8 mouse cellular contexts compared by ENCODE assay signal in genomic region chr6:85076179-85076720, GRCm38 (mm10). TPM values are rescaled to one million over a fixed set of nuclear protein-coding genes. Genes with fewer than 3 reads are reported as not detected.
DNase-seq lines count a peak whose midpoint lies in the region; ATAC-seq and TF ChIP-seq lines count a peak whose summit lies in the region.
"Not testable (repeated sequence)": the region's sequence is repeated elsewhere in the genome, so short reads cannot be mapped to it uniquely, and the experiment has no call there.

No protein-coding gene starts in this region.

- not testable (repeated sequence) for H3K27ac ChIP-seq in ES-E14 (ENCODE audit: insufficient read depth, low read depth, low read length, poor library complexity, severe bottlenecking); stomach, postnatal 0 days (replicated peaks)

- in situ Hi-C loops in ES-E14 (cut with MboI; ENCODE audit: low sequenced_read_pairs in 2 of 2, unreplicated experiment in 2 of 2): not testable (repeated sequence)

- not testable (repeated sequence) for TF ChIP-seq EP300 in stomach, postnatal 0 days (optimal IDR thresholded peaks at IDR 0.05)

- H3K9me3 ChIP-seq in E14TG2a.4 (ENCODE audit: low read length); ES-E14 (ENCODE audit: control insufficient read depth, insufficient read depth, low read depth, low read length); stomach, postnatal 0 days (ENCODE audit: control insufficient read depth, low read length): not testable (repeated sequence)

- H3K4me3 ChIP-seq in E14TG2a.4 (replicated peaks; ENCODE audit: low read length) (peak overlapping the region; percentile 29), ES-E14 (ENCODE audit: insufficient read depth in 1 of 2, low read depth in 1 of 2, low read length in 2 of 2, poor library complexity in 1 of 2, severe bottlenecking in 1 of 2) (peak overlapping the region in 1 of 2 experiments; percentile 26; a peak in 1 of 4 replicates)
- not testable (repeated sequence) for H3K4me3 ChIP-seq in stomach, postnatal 0 days (ENCODE audit: low read depth, low read length)

- 88% methylated on average over 29 of the region's 29 CpGs for WGBS in stomach, postnatal 0 days

- peak; percentile 52 for ATAC-seq in erythroblast, adult 5-6 weeks (replicated peaks; ENCODE audit: low FRiP score, poor library complexity, severe bottlenecking)
- not testable (repeated sequence) for ATAC-seq in stomach, postnatal 0 days (ENCODE audit: low FRiP score, low TSS enrichment)

- not testable (repeated sequence) for H3K36me3 ChIP-seq in E14TG2a.4 (ENCODE audit: insufficient read depth, low read length); ES-E14 (ENCODE audit: control insufficient read depth, insufficient read depth, low read length, poor library complexity, severe bottlenecking); stomach, postnatal 0 days (ENCODE audit: control insufficient read depth, insufficient read depth, low read length)

- H3K4me2 ChIP-seq in stomach, postnatal 0 days (replicated peaks; ENCODE audit: low read depth): not testable (repeated sequence)

- not testable (repeated sequence) for TF ChIP-seq CTCF in E14TG2a.4 (conservative IDR thresholded peaks at IDR 0.05; ENCODE audit: low read length); stomach, postnatal 0 days (IDR thresholded peaks at IDR 0.05; ENCODE audit: low read depth)

- DNase-seq in ES-E14 (ENCODE audit: low read depth, low spot score): not testable (repeated sequence)
- DNase-seq in brain, adult 2 months (ENCODE audit: low read depth, low spot score): peak; percentile 68
- DNase-seq in cerebellum, adult 18-20 months: peak; percentile 53 to 68
- DNase-seq in cerebellum, adult 9-10 months: peak; percentile 60
- DNase-seq in cerebellum, postnatal 14 days: peak; percentile 37 to 67
- DNase-seq in stomach, postnatal 0 days (ENCODE audit: low spot score): peak; percentile 9

- not testable (repeated sequence) for H3K27me3 ChIP-seq in E14TG2a.4 (ENCODE audit: insufficient read depth, low read length); stomach, postnatal 0 days (ENCODE audit: control insufficient read depth, insufficient read depth, low read length)

- peak overlapping the region; percentile 33; the same call in 1 of the 2 replicates for H3K9ac ChIP-seq in ES-E14 (ENCODE audit: insufficient read depth, low read depth, low read length, poor library complexity, severe bottlenecking)
- not testable (repeated sequence) for H3K9ac ChIP-seq in stomach, postnatal 0 days (ENCODE audit: low read length)

- H3K4me1 ChIP-seq in E14TG2a.4 (replicated peaks; ENCODE audit: low read depth, low read length): peaks cover 34% of the 10 kb centered on the region
- H3K4me1 ChIP-seq in ES-E14 (ENCODE audit: control insufficient read depth in 2 of 2, insufficient read depth in 2 of 2, low read length in 2 of 2, poor library complexity in 1 of 2): peaks cover 7 to 12% of the 10 kb centered on the region in 2 experiments
- not testable (repeated sequence) for H3K4me1 ChIP-seq in stomach, postnatal 0 days (replicated peaks; ENCODE audit: control insufficient read depth, insufficient read depth)

RNA-seq across cellular contexts. Expression of gene Exoc6b, which starts 6.9 kb away (rescaled TPM):
- 18.1 and 19.8 TPM in 2 replicates for total RNA-seq in ES-E14 (2012; rRNA removed)
- total RNA-seq in erythroblast, adult 5-6 weeks (2015; ENCODE audit: low replicate concordance): 0.38 and 2.7 TPM in 2 replicates
- 0.26 and 2.4 TPM in 2 replicates for total RNA-seq in erythroblast, adult 5-6 weeks (2017; ENCODE audit: low replicate concordance)
- polyA plus RNA-seq in stomach, postnatal 0 days (2015; fragmentation: Nextera tagmentation; extraction: Ambion mirVana): 11.7 and 13.8 TPM in 2 replicates
